Mouse (Mus musculus) WW6 (cell line): ENCODE measurements around the gene Krt24.
"Not testable (repeated sequence)": the region's sequence is repeated elsewhere in the genome, so short reads cannot be mapped to it uniquely, and the experiment has no call there.

Experiments
- DNase-seq: peaks from one replicate; pipeline ENCODE4 v3.0.0-alpha.2; 2013; ENCODE audit warnings: low read depth, low spot score

The Krt24 gene

GRCm38 (mm10) chr11:99253893-99254292 is 31.2 kb downstream of the Krt24 start:
- DNase-seq = no peak

- no peak for DNase-seq
Observed at GRCm38 (mm10) chr11:99252671-99253070, 32.4 kb downstream of the Krt24 start.

- no peak for DNase-seq
Observed at GRCm38 (mm10) chr11:99250666-99251065, 34.4 kb downstream of the Krt24 start.

GRCm38 (mm10) chr11:99250241-99250640 is 34.8 kb downstream of the Krt24 start:
- DNase-seq = no peak

GRCm38 (mm10) chr11:99249115-99249514 is 35.9 kb downstream of the Krt24 start:
- DNase-seq = no peak

GRCm38 (mm10) chr11:99247916-99248315 is 37.1 kb downstream of the Krt24 start:
- no peak for DNase-seq

- not testable (repeated sequence) for DNase-seq
Observed at GRCm38 (mm10) chr11:99244519-99244918, 40.5 kb downstream of the Krt24 start.

- no peak for DNase-seq
Observed at GRCm38 (mm10) chr11:99243820-99244374, 41.2 kb downstream of the Krt24 start, which contains the start of gene Krt222. Krt222 (minus strand) TSS chr11:99244085.

GRCm38 (mm10) chr11:99243200-99243819 is 41.8 kb downstream of the Krt24 start:
- no peak for DNase-seq

- no peak for DNase-seq
Observed at GRCm38 (mm10) chr11:99242056-99242455, 43.0 kb downstream of the Krt24 start.

GRCm38 (mm10) chr11:99238468-99238867 is 46.6 kb downstream of the Krt24 start:
- no peak for DNase-seq

- DNase-seq = no peak
Observed at GRCm38 (mm10) chr11:99231049-99231816, 53.8 kb downstream of the Krt24 start.

GRCm38 (mm10) chr11:99230261-99231048 is 54.6 kb downstream of the Krt24 start, which contains the start of gene Smarce1:
Smarce1 (minus strand) TSS chr11:99231017.
- peak; percentile 70 for DNase-seq
